Mouse (Mus musculus): ENCODE data around the gene Tbc1d9b.

Gene Tbc1d9b

GRCm38 (mm10) chr11:50176351-50176750 lies 45.2 kb downstream of the Tbc1d9b start:
- no peak for DNase-seq (ENCODE audit: low read depth, low spot score)

GRCm38 (mm10) chr11:50177111-50177510 lies 45.9 kb downstream of the Tbc1d9b start:
- no peak for DNase-seq (ENCODE audit: low read depth, low spot score)

- no peak for DNase-seq (ENCODE audit: low read depth, low spot score)
Measured at GRCm38 (mm10) chr11:50178532-50179488, 47.6 kb downstream of the Tbc1d9b start.

GRCm38 (mm10) chr11:50180478-50181231 lies 49.5 kb downstream of the Tbc1d9b start:
- DNase-seq (ENCODE audit: low read depth, low spot score): no peak

- no peak for DNase-seq (ENCODE audit: low read depth, low spot score)
Measured at GRCm38 (mm10) chr11:50182702-50183101, 51.5 kb downstream of the Tbc1d9b start.

- no peak for DNase-seq (ENCODE audit: low read depth, low spot score)
Measured at GRCm38 (mm10) chr11:50184788-50185187, 53.6 kb downstream of the Tbc1d9b start.

- DNase-seq (ENCODE audit: low read depth, low spot score): no peak
Measured at GRCm38 (mm10) chr11:50188682-50189081, 57.5 kb downstream of the Tbc1d9b start.

- DNase-seq (ENCODE audit: low read depth, low spot score): no peak
Measured at GRCm38 (mm10) chr11:50190362-50190761, 59.2 kb downstream of the Tbc1d9b start.

GRCm38 (mm10) chr11:50192278-50192677 lies 61.1 kb downstream of the Tbc1d9b start:
- no peak for DNase-seq (ENCODE audit: low read depth, low spot score)

- DNase-seq (ENCODE audit: low read depth, low spot score): no peak
Measured at GRCm38 (mm10) chr11:50194070-50194469, 62.9 kb downstream of the Tbc1d9b start.

GRCm38 (mm10) chr11:50194793-50195192 lies 63.6 kb downstream of the Tbc1d9b start:
- no peak for DNase-seq (ENCODE audit: low read depth, low spot score)

- no peak for DNase-seq (ENCODE audit: low read depth, low spot score)
Measured at GRCm38 (mm10) chr11:50197500-50197899, 66.3 kb downstream of the Tbc1d9b start.

- no peak for DNase-seq (ENCODE audit: low read depth, low spot score)
Measured at GRCm38 (mm10) chr11:50198219-50198846, 67.1 kb downstream of the Tbc1d9b start.

GRCm38 (mm10) chr11:50198916-50199315 lies 67.7 kb downstream of the Tbc1d9b start:
- DNase-seq (ENCODE audit: low read depth, low spot score): no peak

- no peak for DNase-seq (ENCODE audit: low read depth, low spot score)
Measured at GRCm38 (mm10) chr11:50200613-50201012, 69.4 kb downstream of the Tbc1d9b start.

GRCm38 (mm10) chr11:50201590-50201989 lies 70.4 kb downstream of the Tbc1d9b start:
- no peak for DNase-seq (ENCODE audit: low read depth, low spot score)

- no peak for DNase-seq (ENCODE audit: low read depth, low spot score)
Measured at GRCm38 (mm10) chr11:50203302-50203827, 72.2 kb downstream of the Tbc1d9b start.

- DNase-seq (ENCODE audit: low read depth, low spot score): no peak
Measured at GRCm38 (mm10) chr11:50205434-50205833, 74.2 kb downstream of the Tbc1d9b start.

GRCm38 (mm10) chr11:50206037-50206436 lies 74.8 kb downstream of the Tbc1d9b start:
- no peak for DNase-seq (ENCODE audit: low read depth, low spot score)

- DNase-seq (ENCODE audit: low read depth, low spot score): no peak
Measured at GRCm38 (mm10) chr11:50207344-50207743, 76.1 kb downstream of the Tbc1d9b start.

- DNase-seq (ENCODE audit: low read depth, low spot score): no peak
Measured at GRCm38 (mm10) chr11:50208039-50208438, 76.8 kb downstream of the Tbc1d9b start.

- DNase-seq (ENCODE audit: low read depth, low spot score): peak; percentile 94
Measured at GRCm38 (mm10) chr11:50210101-50210504, 78.9 kb downstream of the Tbc1d9b start.
